Mouse (Mus musculus) heart, postnatal 14 days (tissue): ENCODE results near the gene Fev. TPM values are rescaled to one million over a fixed set of nuclear protein-coding genes. Genes with fewer than 3 reads are reported as not detected.
A peak's percentile ranks its signal among the peaks of the same experiment; 100 is the strongest.

Source experiments
- DNase-seq, 2 experiments: peaks; one replicate each; pipeline ENCODE4 v3.0.0; 2021 to 2022
- intact Hi-C: fragments of 180-260 bp; cut with DNase I; formaldehyde crosslinking; loops from one replicate; pipeline ENCODE4 v1.15.1; 2025
- long read RNA-seq, 2 experiments: library from polyadenylated mRNA; stranded (forward); transcript quantifications; one replicate each; pipeline ENCODE4 v2.0.0; 2021
- total RNA-seq, 2 experiments: library from RNA; stranded (reverse); gene quantifications; 2 replicates each; pipeline ENCODE4 v1.2.3; 2021

The Fev gene
- total RNA-seq: not detected
- long read RNA-seq, experiment 1: 0 reads
- long read RNA-seq, experiment 2: 0 reads

- DNase-seq: no peak
- intact Hi-C loops: no loop called here
Observed at GRCm38 (mm10) chr1:74885369-74886042, at the start of gene Fev. Gene Fev (minus strand): TSS chr1:74885419.

DNA sequence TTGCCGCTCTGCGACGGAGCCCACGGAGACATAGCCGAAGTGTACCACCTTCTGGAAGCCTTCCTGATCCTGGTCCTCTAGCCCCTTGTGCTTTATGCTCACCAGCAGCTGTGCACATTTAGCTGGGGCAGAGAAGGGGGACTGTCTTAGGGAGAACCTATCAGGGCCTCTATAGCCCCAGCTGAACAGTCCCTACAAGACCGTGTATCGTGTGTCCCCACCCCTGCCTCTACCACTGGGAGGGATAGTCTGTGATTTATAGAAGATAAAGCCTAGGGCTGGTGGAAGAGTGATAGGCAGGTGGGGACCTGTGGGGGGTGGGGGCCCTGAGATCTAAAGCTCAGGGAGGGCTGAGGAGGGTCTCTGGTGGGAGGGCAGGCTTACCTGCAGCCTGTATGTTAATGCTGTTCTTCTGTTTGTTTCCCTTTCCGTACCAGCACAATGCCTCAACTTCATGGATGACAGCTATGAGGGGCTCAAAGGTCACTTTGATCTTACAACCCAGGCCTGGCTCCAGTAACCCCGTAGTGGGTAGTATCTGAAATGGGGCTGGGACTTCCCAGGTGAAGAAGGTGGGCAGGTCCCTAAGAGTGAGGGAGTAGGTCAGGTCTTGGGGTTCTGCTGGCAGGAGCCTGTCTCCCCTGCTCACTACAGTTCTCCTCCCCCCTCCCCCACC lies 42.5 kb upstream of the Fev start:
- intact Hi-C loops: no loop called here
- no peak for DNase-seq

- intact Hi-C loops: loop anchor here (1.0 kb wide), 1 partner anchor 91 kb away; no protein-coding TSS in a partner anchor
Observed at GRCm38 (mm10) chr1:74926721-74927120, 41.5 kb upstream of the Fev start.

DNA sequence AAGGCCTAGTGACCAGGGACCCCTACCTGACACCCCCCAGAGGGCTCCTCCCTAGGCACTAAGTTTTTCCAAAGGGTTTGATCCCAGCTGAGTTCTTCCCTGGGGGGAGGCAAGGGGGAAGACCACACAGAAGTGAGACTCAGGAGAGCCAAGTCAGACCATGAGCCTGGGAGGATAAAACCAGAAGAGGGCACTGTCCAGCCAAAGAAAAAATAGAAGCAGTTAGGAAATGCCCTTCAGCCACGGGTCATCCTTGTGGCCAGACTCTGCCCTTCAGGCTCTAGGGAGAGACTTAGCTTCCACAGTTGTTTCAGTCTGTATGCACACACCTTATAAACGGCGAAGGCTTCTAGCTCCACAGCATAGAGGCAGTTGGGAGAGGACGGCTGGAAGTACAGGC lies 39.2 kb upstream of the Fev start:
- no peak for DNase-seq
- intact Hi-C loops: no loop called here

More at GRCm38 (mm10) chr1:74926721-74927120, 41.5 kb upstream of the Fev start:
- DNase-seq: peak; percentile 44 to 61

DNA sequence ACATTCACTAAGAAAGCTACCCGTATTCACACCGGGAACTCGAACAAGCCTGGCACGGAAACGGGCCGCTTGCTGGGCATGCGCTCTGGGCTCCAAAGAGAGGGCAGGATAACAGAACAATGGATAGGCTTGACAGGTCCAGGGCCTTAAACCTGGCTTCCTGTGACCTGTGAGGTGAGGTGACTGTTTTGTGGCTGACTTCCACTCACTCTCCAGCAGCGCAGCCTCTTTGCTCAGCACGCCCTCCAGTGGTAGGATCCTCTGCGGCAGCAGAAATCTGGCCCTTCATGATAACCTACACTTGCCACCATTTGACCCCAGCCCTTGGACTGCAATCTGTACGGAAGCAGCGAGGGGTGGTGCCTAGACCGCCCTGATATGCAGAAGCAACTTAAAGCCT lies 30.5 kb upstream of the Fev start:
- intact Hi-C loops: no loop called here
- no peak for DNase-seq

DNA sequence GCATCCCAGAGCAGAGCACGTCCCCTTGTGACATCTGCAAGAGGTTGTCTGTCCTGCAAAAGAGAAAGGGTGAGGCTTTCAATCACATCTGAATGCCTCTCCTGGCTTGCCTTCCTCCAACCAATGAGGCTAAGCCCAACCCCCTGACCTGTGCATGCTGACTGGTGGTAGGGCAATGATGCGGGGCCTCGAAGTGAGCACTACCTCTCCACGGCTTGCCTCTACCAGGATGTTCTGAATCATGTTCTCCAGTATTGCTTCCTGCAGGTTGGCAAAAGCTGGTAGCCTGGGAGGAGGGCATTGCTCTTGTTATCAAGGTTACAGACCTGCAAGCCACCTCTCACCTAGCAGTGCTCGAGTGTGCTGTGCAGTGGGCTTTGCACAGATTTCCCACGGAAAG lies 17.0 kb upstream of the Fev start:
- no peak for DNase-seq
- intact Hi-C loops: no loop called here

DNA sequence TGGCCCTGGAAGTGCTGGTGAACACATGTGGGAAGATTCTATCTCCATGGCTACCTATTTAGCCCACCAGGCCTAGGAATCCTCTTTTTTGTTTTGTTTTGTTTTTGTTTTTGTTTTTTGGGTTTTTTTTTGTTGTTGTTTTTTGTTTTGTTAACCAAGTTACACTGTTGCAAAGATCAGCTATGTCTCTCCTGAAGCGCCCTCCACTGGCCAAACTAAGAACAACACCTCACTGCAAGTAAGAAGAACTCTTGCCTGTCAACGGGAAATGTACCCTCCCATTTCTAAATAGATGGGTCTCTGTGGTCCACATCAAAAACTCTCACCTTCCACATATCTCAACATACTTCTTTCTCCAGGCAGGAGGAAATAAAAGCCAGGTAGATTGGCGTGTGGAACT lies 16.5 kb upstream of the Fev start:
- intact Hi-C loops: no loop called here

GRCm38 (mm10) chr1:74900341-74901285 lies 15.4 kb upstream of the Fev start:
- intact Hi-C loops: no loop called here
- DNase-seq: no peak

More for the DNA sequence above, 16.5 kb upstream of the Fev start:
- peak; percentile 25 to 57 for DNase-seq

DNA sequence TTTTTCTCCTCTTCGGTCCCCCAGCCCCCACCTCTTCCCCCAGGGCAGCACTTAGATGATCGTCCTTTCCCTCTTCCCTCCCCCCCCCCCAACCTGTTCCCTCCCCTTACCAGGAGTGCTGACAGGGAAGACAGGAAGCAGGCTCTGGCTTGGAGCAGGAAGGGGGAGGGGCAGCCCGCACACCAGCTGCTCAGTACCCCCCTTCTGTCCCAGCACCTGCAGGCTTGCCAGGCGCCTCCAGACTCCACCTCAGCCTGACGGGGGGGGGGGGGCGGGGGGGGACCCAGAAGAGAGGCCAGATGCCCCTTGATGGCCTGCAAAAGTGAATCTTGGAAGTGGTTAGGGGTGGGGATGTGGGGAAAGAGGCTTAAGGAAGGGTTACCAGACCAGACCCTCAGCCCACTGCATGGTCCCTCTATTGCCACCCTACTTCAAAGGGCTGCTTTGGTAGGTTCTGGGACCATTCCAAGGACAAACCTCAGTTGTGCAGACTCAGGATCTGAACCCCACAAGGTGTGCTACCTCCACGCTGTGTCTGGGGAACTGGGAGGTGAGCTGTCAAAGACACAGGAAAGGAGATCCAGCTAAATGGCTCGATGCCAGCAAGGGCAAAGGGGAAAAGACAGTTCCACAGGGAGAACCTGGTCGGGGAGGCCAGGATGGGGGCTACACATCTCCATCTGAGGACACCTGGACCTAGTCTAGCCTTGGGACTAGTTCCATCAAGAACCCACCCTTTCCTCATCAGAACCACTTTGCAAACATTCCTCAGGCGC lies 13.6 kb upstream of the Fev start:
- intact Hi-C loops: no loop called here
- no peak for DNase-seq

- intact Hi-C loops: no loop called here
- DNase-seq: no peak
Observed at GRCm38 (mm10) chr1:74897976-74898375, 12.8 kb upstream of the Fev start.

GRCm38 (mm10) chr1:74894966-74895365 lies 9.7 kb upstream of the Fev start:
- DNase-seq: peak; percentile 46 to 64
- intact Hi-C loops: no loop called here

DNA sequence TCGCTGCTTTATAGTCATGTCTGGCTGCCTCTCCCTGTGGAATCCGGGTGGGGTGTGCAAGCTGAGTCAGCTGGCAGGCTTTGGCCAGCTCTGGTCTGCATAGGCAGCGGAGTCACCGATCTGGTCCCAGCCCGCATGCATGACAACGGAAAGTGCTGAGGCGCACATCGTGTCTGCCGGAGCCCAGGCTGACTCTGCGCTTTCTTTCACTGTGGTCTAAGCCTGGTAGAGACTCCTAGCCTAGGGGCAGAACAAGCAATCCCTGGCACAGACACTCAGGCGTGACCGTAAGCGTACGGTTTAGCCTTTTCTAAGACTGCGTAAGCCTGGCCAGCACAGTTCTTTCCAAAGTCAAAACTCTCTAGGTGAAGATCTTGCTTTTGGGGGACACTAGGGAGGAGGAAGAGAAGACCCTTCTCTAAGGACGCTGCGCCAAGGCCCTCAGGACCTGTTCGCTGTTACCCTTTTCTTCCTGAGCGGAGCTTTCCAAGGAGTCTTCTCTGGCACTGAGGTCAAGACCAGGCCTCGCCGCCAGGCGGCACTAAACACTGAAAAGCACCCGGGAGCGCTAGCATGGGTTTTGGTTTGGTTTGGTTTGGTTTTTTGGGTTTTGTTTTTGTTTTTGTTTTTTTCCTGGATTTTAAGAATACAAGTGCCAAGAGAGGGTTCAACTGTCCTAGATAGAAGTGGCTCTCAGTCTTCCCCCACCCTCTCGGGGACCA lies 8.1 kb upstream of the Fev start, which contains the start of gene Cryba2:
Gene Cryba2 (minus strand): TSS at position 10 of the 722 bp plus-strand sequence.
- intact Hi-C loops: no loop called here
- DNase-seq: peak; percentile 33 to 56

DNA sequence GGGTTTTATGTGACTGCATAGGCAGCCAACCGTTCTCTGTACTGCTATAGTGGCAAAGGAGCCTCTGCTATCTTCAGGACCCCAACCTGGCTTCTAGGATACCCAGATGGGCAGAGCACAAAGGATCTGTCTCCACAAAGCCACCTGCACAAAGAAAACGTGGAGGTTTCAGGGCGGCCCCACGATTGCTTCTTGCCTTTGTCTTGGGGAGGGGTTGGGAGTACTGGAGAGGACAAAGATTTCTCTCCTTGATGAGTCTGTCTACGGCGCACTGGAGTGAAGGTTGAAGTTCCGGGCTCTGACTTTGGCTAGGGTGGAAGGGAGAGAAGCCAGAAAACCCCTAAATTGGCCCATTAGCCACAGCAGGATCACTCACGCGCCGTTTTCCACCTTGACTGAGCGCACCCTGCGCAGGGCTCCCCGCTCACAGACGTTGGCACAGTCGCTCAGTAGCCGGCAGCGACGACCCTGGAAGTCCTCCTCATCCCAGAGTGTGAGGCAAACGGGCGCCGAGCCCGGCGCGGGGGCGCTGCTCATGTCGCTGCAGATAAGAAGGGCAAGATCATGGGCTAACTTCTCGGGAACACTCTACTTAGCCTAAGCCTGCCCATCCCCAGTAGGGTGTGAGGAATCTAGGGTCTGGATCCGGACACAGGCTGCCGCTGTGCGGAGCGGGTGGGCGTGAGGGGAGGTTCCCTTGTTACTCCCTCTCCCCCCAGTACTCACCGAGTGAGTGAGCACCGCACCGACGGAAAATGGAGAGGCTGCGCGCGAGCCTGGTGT lies 7.3 kb upstream of the Fev start:
- intact Hi-C loops: no loop called here
- DNase-seq: no peak

DNA sequence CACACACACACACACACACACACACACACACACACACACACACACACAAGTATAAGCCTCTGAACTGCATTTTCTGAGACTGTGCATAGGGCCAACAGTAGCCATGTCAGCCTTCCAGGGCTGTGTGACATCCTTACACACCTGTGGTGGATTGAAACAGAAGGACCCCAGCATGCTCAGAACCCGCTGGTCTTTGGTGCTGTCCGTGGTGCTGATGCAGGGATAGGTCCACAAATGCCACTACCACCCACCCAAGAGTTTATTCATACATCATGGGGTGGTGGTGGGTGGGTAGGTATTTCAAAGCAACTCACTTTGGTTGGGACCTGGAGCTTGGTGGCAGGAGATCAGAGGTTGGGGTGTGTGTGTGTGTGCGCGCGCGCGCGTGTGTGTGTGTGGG lies 6.3 kb upstream of the Fev start:
- intact Hi-C loops: no loop called here
- peak; percentile 40 to 56 for DNase-seq

GRCm38 (mm10) chr1:74884196-74885141 lies 750 bp downstream of the Fev start:
- intact Hi-C loops: no loop called here

DNA sequence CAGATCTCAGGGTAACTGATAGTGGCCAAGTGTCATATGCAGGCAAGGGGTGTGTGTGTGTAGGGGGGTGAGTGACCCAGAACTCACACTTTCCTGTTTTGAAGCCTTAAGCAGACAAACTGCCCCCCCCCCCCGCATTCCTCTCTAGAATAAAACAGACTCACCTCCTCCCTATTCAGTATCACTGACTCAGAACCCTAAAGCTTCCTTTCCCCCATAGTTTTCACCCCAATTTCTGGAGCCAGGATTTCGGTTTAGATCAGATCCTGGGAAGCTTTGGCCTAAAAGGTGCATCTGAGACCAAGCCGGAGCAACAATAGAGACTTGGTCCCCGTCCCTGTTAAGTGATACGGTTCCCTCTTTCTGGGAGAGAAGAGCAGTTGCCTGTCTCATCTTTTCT lies 1.8 kb downstream of the Fev start:
- intact Hi-C loops: no loop called here
- DNase-seq: no peak

More at GRCm38 (mm10) chr1:74884196-74885141, 750 bp downstream of the Fev start:
- no peak for DNase-seq

GRCm38 (mm10) chr1:74882828-74883227 lies 2.4 kb downstream of the Fev start:
- intact Hi-C loops: no loop called here
- no peak for DNase-seq
